Mouse (Mus musculus) neutrophil, adult 5-6 weeks (primary cell): ENCODE data around the gene Krtap26-1. TPM values are rescaled to one million over a fixed set of nuclear protein-coding genes. Genes with fewer than 3 reads are reported as not detected.

Experiments used
- ATAC-seq: fragments of 151-379, 151-347 bp; 2 replicates; pipeline ENCODE4 v1.8.0; 2017; ENCODE audit warnings: mild to moderate bottlenecking, moderate TSS enrichment; ENCODE audit not compliant: insufficient number of reproducible peaks, poor library complexity, low FRiP score, severe bottlenecking; ENCODE audit errors: extremely low read depth
- total RNA-seq: library from RNA; stranded (forward); fragments of 200-1000 nt; gene quantifications from 2 replicates; pipeline ENCODE4 v1.2.3, GENCODE M21; 2017

The Krtap26-1 gene
- total RNA-seq = not detected in 2 replicates

DNA sequence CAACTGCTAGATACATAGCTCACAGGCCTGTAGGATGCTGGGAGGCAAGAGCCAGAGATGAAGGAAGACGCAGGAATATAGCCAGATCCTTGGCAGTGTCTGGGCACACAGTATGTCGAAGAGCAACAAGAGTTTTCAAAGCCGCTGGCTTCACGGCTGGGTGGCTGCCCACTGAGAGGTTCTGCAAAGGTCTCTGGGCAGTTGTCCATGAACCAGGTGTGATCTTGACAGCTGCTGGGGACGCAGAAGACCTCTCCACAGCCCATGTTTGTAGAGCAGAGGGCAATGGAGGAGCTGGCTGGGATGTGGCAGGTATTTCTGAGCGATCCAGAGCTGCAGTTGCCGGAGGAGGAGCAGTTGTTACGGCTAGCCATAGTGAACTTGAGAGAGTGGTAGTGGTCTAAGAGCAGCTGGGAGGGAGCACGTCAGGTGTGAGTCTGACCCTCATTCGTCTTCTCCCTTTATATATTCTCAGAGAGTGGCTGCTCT, at the start of gene Krtap26-1:
Gene Krtap26-1, minus strand, starts transcription at position 439 of the 489 bp plus-strand sequence.
- no peak for ATAC-seq

DNA sequence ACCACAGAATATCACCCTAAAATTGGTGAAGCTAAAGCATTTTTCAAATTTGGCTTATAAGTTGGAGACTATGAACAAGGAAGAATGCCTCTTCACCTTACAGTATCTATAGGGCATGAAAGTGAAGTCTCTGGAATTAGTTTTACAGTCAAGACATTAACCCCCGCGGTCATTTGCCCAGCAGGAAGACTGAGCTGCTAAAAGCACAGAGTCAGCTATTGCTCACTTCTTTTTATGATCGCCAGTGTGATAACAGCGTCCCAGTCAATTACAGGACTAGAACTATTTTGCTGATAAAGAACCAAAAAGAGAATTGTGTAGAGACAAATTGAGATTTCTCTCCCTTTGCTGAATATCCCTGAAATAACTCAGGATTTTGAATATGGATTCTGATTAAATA, 48.7 kb upstream of the Krtap26-1 start:
- no peak for ATAC-seq

DNA sequence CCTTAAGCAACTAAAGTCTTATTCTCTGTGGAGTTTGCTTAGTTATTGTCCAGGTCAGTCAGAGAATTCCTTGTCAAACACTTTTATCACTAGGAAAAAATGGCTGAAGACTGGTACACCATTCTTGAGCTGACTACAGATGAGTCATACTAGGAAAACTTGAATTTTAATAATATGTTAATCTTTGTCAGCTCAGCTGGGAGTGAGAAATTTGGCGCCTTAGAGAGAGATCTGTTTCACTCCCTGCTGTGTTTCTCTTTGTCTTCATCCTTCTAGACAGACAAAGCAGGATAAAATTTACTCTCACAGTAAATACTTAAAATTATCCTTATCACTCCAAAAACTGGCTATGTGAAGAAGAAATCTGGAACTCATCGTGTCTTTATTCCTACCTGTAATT, 33.7 kb upstream of the Krtap26-1 start:
- no peak for ATAC-seq

DNA sequence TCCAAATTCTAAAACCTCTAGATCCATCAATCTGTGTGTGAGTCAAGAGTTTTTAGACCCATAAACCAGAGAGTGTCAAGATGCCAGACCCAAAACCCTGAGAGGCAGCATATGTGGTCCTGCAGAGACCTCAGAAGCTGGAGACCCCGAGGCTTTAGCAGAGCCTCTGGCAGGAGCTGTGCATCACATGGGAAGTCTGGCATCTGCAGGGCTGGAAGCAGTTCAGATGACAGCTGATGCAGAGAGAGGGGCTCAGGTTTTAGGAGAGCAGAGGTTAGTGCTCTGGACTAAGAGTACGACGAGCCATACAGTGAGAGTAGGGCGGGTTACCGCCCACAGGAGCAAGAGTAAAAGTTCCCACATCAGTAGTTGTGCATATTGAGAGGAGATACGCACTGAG, 31.5 kb upstream of the Krtap26-1 start:
- ATAC-seq = no peak

DNA sequence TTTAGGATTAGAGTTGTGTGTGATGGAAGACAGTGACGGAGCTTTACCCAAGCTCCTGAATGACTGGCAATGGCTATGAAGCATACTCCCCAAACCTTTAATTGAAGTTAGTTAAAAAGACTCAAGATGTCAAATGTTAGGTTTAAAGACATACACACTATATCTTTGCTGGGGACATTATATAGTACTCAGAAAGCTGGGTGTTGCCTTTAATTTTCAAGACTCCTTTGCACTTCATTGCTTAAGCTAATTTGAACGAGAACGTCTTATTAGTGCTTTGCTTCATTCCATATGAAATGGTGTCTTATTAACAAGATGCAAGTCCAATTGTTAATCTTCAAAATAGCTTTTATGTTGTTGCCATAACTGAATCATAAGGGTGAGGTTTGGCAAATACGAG, 24.0 kb upstream of the Krtap26-1 start, which contains the start of gene Krtap27-1:
Gene Krtap27-1, minus strand, starts transcription at position 101 of the 400 bp plus-strand sequence.
- no peak for ATAC-seq

DNA sequence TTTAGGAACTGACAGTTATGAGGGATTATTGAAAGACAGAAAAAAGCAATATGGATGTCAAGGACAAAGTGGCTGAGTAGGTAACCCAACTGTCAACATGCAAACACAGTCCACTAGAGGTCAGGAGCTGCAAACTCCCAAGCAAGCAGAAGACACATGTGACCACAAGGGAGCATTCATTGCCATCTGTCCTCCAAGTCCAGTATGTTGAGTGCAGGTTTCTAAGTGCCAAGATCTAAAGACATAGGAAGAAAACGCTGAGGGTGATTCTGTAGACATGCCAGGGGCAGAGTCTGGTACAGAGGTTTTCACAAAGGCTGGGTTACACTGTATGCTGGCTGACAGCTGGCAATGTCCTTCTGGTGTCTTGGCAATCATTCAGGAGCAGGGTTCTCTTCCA, 9.8 kb upstream of the Krtap26-1 start:
- ATAC-seq = no peak

DNA sequence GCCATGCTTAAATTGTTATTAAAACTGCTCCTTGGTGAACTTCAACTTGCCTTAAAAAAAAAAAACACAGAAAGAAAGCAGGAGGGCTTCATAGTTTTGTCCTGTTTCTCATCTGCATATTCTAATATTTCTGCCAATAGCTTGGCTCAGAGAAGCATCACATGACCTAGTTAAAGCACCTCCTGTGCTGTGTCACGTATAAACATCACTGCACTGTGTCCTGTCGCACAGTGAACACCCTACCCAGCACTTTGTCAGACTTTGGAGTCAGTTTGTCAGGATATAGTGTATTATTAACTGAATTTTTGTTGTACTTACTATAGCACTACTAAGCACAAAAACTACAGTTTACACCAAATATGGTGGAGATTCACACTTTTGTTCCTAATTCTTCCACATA, 4.4 kb upstream of the Krtap26-1 start:
- no peak for ATAC-seq

DNA sequence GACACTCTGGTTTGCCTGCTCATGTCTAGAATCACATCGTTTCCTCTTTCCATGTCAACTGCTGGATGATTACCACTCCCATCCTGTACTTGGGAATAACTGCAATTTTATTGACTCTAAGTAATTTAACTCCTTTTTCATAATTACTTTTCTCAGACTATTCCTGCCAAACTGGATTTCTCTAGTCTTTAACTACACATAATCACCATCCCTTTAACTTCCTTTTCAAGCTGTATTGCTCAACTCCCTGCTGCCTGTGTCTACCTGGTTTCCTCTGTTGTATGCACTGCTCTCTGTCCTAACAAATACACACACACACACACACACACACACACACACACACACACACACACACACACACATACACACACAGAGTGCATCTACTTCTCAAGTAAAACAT, 3.5 kb upstream of the Krtap26-1 start:
- ATAC-seq = no peak

DNA sequence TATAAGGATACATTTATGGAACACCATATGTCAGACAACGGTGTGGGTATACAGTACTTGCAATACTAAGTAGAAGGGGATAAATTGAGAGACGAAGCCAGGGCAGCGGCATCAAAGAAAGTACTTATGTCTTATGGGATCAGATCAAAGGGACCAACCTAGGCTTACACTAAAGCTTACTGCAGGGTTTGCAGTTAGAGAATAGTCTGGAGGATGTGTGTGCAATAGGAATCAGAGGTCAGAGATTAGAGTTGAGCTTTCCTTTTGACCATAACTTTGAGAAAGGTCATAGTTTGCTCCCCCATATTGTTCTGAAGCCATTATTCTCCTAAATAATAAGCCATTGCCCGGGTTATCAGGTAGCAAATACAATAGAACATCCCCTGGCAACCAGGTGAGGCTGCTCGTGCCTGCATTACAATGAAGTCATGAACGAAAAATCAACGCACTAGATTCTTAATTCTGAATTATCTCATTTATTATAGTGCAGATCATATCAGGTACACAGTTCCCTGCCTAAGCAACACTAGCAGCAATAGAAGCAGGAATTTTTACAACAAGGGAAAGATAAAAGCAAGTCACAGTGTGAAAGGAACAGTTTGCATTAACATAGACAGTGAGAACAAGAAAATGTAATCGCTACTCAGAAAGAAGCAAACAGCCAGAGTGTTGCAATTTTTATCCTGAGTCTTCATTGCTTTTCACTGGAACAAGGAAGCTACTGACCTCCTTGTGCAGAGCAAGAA, 1.1 kb downstream of the Krtap26-1 start:
- no peak for ATAC-seq

DNA sequence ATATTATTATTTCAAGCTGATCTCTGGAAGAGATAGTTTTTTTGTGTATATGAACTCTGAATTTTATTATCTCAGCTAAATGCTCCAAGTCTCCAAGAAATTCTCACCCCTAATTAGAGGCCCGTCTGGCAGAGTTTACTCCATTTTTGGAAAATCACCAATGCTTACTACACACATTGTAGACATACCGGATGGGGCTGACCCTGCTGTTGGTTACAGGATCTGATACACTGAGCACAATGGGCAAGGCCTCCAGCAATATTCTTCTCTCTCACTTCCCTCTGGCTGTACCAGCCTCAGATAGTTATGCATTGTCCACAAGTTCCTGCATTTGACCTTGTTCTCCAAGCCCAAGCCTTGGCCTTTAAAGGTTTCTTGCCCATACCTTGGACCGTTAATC, 7.5 kb downstream of the Krtap26-1 start:
- ATAC-seq = no peak

DNA sequence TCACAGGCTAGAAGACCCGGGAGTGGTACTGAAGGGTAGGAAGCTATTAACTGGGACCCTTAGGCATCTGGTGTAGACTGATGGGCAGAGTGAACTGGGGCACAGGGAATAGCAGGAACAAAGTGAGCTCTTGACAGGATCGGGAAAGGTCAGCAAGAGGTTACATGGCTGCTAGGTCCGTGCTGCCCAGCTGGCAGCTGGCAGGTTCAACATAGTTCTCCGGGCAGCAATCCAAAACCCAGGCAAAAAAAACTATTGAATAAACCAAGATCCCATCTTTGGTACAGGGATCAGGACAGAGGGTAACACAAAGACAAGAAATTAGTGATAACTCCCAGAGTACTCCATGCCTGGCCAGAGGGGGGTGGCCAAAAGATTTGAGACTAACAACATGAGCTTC, 12.5 kb downstream of the Krtap26-1 start:
- ATAC-seq = no peak

DNA sequence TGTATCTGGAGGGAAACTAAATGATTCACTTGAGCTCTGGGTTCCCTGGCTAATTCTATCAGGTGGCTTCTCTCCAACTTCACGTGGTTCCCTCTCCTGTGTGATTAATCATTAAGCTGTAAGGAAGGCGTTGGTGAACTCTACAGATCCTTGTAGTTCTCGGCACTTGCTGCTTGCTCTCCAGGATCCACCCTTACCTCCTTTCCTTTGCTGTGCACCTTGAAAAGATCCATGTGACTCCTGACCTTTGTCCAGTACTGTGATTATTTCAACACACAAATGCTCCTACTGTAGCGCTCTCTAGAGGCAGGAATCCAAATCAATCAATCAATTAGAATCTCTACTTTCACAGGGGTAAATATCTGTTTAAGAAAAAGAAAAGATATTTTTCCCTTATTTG, 16.1 kb downstream of the Krtap26-1 start:
- ATAC-seq = no peak

DNA sequence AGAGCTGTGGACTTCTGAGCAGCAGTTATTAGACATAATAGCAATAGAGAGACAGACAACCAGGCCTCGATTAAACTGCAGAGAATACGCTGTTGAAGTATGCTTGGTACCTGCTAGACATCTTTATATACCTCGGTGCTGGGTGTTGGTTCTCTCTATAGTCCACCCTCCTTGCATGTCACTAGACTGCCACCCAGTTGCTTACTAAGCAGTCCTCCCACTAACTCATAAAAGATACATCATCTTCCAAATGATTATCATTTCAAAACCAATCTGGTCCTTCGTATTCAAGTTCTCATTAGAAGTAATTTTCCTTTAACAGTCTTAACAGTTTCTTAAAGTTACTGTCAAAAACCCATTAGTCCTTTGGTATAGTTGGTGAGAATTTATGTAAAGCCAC, 20.0 kb downstream of the Krtap26-1 start, which contains the start of gene 2310079G19Rik:
Gene 2310079G19Rik, minus strand, starts transcription at position 101 of the 400 bp plus-strand sequence.
- ATAC-seq = no peak

DNA sequence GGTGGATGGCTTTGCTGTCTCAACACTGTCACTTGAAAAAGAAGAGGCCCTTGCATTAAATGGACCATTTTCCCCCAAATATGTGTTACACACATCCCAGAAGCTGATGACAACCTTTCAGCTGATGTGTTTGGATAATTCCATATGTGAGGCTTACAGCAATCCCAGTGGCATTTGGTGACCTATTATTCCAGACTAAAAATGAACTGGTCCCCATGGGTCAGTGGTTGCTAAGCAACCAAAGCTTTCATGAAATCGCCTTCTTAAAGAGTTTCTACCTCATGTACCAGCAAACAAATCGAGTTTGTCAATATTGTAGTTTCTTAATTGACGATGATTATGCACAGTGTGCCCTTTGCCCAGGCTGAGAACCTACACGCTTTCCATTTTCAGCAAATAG, 34.9 kb downstream of the Krtap26-1 start:
- ATAC-seq = no peak

DNA sequence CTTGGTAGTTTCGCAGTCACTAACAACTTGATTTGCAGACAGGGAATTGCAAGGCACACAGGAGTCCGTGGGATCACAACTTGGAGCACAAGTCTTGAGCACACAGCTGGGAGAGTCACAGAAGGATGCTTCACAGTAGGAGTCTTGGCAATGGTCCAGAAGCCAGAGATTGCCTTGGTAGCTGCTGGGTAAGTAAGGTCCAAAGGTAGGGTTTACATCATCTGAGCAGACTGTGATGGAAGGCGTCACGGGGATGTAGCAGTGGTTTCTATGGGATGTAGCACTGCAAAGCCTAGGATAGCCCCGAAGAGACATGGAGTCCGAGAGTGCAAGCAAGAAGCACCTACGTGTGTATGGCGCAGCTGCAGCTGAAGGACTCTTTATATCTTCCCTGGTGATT, 35.7 kb downstream of the Krtap26-1 start, which contains the start of gene Krtap24-1:
Gene Krtap24-1, minus strand, starts transcription at position 358 of the 400 bp plus-strand sequence.
- no peak for ATAC-seq

DNA sequence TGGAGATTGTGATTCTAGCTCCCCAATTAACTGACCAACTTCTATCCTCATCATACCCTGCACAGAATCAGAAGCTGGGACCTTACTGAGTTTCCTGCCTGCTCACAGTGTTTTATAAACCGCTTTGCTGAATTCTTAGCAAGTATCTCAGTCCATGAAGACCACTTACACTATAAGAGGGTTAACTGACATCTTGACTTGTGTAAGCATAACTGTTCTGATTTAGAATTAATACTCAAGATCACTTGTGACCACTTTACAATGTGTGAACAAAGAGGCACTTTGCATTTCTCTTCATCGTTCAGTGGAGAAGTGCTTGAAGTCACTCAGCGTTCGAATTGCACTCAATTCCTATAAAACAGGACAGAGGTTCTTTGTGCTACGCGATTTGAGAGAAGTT, 43.0 kb downstream of the Krtap26-1 start:
- no peak for ATAC-seq

DNA sequence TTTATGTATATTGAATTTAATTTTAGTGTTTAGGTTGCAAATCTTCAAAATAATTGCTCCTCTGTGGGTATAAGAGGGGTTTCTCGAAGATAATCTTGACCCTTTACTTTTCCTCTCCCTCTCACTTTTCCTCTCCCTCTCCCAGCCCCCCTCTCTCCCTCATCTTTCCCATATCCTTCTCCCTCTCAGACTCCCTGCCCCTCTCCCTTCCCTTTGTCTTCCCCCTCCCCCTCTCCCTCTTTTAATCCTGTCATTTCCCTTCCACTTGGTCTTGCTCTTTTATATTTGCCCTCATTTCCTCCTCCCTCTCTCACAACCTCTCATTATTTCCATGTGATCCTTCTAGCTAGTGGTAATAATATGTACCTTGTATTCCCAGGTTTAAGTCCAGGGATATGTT, 45.1 kb downstream of the Krtap26-1 start:
- ATAC-seq = no peak

DNA sequence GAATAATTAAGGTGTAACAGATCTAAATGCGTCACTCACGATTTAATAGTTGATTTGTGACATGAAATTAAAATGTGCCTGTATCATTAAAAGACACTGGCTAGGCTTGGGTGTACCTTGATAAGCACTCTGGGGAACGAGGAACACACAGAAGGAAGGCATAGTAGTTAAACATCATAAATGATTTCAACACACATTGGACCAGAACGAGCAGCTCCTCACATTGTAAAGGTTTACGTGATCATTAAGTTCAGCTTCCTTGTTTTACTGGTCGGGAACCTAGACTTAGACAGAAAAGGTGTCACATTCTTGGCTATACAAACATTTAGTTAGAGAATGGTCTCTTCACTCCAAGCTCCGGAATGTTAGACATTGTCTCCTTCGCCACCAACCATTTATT, 47.3 kb downstream of the Krtap26-1 start:
- no peak for ATAC-seq

DNA sequence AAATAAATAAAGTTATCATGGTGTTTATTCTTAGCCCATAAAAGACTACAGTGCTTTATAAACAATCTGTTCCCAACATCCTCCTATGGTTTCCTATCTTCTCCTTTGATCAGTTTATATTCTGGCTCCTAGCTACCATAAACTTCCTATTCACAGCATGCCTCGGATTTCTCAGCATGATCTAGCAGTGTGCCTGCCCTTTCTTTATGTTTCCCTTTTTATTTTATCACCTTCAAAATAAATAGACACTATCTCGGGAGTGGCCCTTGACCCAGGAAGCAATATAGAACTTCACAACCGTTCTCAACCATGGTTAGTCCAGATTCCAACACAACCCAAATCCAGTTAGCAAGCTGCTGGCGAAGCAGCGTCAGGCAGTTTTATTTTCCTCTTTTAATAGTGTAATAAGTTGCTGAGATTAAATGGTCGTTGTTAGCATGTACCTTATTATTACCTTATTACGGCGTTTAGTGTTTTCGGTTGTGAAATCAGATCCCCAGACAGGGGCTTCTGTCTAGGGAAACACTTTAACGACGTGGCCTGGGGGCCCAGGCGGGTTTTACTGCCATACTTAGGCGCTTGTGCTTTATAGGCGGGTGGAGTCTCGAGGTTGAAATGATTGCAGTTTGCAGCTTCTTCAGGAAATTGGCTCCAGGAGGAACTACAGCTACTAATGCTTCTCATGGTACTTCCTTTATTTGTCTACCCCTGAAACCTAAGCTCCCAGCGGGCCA, 47.9 kb downstream of the Krtap26-1 start:
- ATAC-seq = no peak
